Mouse (Mus musculus) urinary bladder, postnatal 14 days (tissue): ENCODE data around the gene Scamp2.
A peak's percentile ranks its signal among the peaks of the same experiment; 100 is the strongest.

Source experiments
- DNase-seq: peaks from one replicate; pipeline ENCODE4 v3.0.0; 2021; ENCODE audit warnings: low spot score

Scamp2 gene

DNA sequence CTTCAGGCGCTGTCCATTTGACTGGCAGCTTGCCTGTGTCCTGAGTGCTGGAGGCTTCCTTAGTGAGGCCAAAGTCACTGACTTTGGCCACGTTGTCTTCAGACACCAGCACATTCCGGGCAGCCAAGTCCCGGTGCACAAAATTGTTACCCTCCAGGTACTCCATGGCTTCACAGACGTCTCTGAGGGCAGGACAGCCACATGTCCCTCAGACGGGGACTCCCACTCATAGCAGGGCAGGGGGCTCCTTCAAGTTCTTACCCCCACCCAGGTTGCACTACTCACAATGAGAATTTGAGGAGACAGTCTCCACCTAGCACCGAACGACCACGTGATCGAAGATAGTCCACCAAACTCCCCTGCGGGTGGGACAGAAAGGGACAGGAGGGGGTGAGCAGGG, 67.1 kb downstream of the Scamp2 start:
- no peak for DNase-seq

DNA sequence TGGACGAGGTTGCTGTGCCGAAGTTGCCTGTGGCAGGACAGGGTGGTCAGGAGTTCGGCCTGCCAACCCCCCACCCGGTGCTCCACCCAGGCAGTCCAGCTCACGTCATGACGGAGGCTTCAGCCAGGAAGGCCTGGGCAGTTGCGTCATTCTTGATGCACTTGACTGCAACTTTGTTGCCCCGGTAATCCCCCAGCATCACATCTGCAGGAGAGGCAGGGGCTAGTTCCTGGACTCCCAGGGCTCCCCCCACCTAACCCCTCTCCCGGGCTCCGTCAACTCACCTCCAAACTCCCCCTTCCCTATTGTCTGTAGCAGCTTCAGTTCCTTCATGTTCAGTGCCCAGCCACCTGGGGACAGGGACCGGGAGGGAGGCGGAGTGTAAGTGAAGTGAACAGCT, 68.0 kb downstream of the Scamp2 start:
- DNase-seq, result no peak

GRCm38 (mm10) chr9:57629118-57629874, 68.6 kb downstream of the Scamp2 start:
- peak; percentile 83 for DNase-seq

- no peak for DNase-seq
These were observed 72.8 kb downstream of the Scamp2 start for GRCm38 (mm10) chr9:57633481-57634024.

GRCm38 (mm10) chr9:57637272-57637671, 76.5 kb downstream of the Scamp2 start:
- no peak for DNase-seq

DNA sequence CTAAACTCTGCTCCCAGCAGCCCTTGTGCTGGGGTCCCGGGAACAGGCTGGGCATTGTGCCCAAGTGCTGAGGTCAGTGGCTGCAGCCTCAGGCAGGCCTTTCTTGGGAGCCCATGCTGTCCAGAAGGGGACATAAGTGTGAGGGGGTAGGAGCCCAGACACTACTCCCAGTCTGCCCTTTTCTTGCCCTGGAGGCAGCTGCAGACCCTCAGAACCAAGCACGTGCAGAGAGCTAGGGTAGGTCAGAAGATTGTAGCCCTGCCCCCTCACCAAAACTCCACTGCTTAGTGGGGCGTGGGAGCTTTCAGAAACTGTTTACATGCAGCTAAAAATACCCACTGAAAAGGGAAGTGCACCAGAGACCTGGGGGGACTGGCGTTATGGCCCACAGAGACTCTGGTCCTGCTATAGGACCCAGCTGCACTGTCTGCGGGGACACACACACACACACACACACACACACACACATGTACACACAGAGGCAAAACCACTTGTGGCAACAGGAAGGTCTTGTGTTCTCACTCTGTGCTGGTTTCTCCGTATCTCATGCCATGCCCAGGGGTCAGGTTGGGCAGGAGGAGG, 77.1 kb downstream of the Scamp2 start:
- DNase-seq, result peak; percentile 56
